Mouse (Mus musculus): Measurements from ENCODE around the gene Tlr7. TPM values are rescaled to one million over a fixed set of nuclear protein-coding genes. Genes with fewer than 3 reads are reported as not detected.

Tlr7 gene
- polyA plus RNA-seq, 1 experiment: 0.40 TPM

- no peak for TF ChIP-seq CTCF (IDR thresholded peaks at IDR 0.05; ENCODE audit: borderline replicate concordance, extremely low read depth, insufficient read depth, insufficient read length)
- no peak for TF ChIP-seq POLR2A (IDR thresholded peaks at IDR 0.05; ENCODE audit: borderline replicate concordance, extremely low read depth, insufficient read depth, insufficient read length, poor library complexity, severe bottlenecking)
- DNase-seq (ENCODE audit: low read depth): no peak
Observed at GRCm38 (mm10) chrX:167276551-167276950, 53.8 kb downstream of the Tlr7 start.

DNA sequence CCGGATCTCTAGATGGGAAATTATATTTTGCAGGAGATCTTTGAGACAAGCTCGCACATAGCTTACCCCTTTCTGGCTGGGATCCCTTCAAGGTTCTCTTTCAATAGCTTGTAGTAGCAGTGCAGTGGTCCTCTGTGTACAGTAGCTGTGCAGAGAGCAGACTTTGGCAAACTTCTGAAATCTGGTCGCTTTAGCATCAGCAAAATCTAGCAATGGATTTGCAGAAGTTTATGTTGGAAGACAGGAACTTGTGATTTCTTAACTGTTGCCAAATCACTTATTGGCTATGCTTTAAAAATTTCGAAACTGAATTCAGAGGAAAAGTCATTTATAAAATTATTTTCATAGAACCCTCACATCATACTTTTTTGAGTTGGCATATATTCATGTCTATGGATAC is 66.3 kb downstream of the Tlr7 start, which contains the start of gene Tlr8:
Gene Tlr8 (minus strand): TSS at position 244 of the 400 bp plus-strand sequence.
- no peak for TF ChIP-seq POLR2A (IDR thresholded peaks at IDR 0.05; ENCODE audit: borderline replicate concordance, extremely low read depth, insufficient read depth, insufficient read length, poor library complexity, severe bottlenecking)
- no peak for TF ChIP-seq CTCF (IDR thresholded peaks at IDR 0.05; ENCODE audit: borderline replicate concordance, extremely low read depth, insufficient read depth, insufficient read length)
- DNase-seq (ENCODE audit: low read depth): no peak

- DNase-seq (ENCODE audit: low read depth): no peak
- TF ChIP-seq POLR2A (IDR thresholded peaks at IDR 0.05; ENCODE audit: borderline replicate concordance, extremely low read depth, insufficient read depth, insufficient read length, poor library complexity, severe bottlenecking) (no peak), CTCF (IDR thresholded peaks at IDR 0.05; ENCODE audit: borderline replicate concordance, extremely low read depth, insufficient read depth, insufficient read length) (no peak)
Observed at GRCm38 (mm10) chrX:167263530-167263929, 66.8 kb downstream of the Tlr7 start.

Other genes with a start within 250 kb of the Tlr7 start
- gene Tmsb4x, start 121.2 kb downstream of the Tlr7 start, polyA plus RNA-seq (2012; rRNA removed): 2,684 and 2,801 TPM in 2 replicates
- gene Tlr8, start 66.2 kb downstream of the Tlr7 start, polyA plus RNA-seq (2012; rRNA removed): 0.06 and 0.14 TPM in 2 replicates
- 6.4 and 9.1 TPM in 2 replicates for gene Prps2, start 52.2 kb upstream of the Tlr7 start, polyA plus RNA-seq (2012; rRNA removed)